Mouse (Mus musculus) midbrain, embryonic 10.5 days (tissue): ENCODE measurements at regions not wholly inside any gene's neighbourhood (a gene's known extent, or its start where the extent isn't known, plus 50 kb on each side); places are given as distances from the start of the nearest gene placed in this dataset.

Source experiments
- DNase-seq: peaks from one replicate; pipeline ENCODE4 v3.0.0-alpha.2; 2017; ENCODE audit warnings: low spot score
- H3K27ac ChIP-seq: fragments of 300-500 bp; sonication (generic); replicated peaks from 2 replicates; pipeline ENCODE4 v1.5.1; 2016; ENCODE audit warnings: mild to moderate bottlenecking
- H3K27me3 ChIP-seq: fragments of 300-500 bp; sonication (generic); 2 replicates; pipeline ENCODE4 v1.6.1; 2016; ENCODE audit warnings: low read depth, mild to moderate bottlenecking; ENCODE audit not compliant: poor library complexity, severe bottlenecking
- H3K36me3 ChIP-seq: fragments of 300-500 bp; sonication (generic); 2 replicates; pipeline ENCODE4 v1.6.1; 2016; ENCODE audit warnings: mild to moderate bottlenecking, moderate library complexity
- H3K4me1 ChIP-seq: fragments of 300-500 bp; sonication (generic); 2 replicates; pipeline ENCODE4 v1.6.1; 2016
- H3K4me3 ChIP-seq: fragments of 300-500 bp; sonication (generic); 2 replicates; pipeline ENCODE4 v1.5.1; 2016; ENCODE audit warnings: mild to moderate bottlenecking, moderate library complexity
- H3K9me3 ChIP-seq: fragments of 300-500 bp; sonication (generic); replicated peaks from 2 replicates; pipeline ENCODE4 v1.6.1; 2016; ENCODE audit warnings: mild to moderate bottlenecking
- WGBS: fragments of 180-500 bp; shearing (Covaris S2); methylation state at CpG from one replicate; pipeline ENCODE4 v1.1.7; 2016; 5-methylcytosine and 5-hydroxymethylcytosine counted together

DNA sequence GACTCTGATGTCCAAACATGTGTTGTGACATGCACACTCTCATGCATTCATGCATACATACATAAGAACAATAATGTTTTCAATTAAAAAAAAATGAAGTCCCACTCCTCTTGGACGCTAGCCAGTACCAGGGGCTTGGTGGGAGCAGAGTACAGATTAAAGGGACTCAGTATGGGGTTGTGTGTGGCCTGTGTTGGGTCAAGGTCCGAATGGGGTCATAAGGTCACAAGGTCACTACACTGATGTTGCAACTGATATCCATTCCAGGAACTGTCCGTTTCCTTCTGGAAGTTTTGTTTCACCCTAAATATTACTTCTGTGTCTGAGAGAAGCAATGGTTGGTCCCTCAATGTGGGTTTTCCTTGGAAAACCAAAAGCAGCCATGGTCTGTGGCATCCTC, 152.0 kb downstream of the Gm19410 start:
- H3K4me3 ChIP-seq = no peak overlapping the region
- H3K27ac ChIP-seq = no peak overlapping the region
- H3K4me1 ChIP-seq = peaks cover 18% of the 10 kb centered on the region
- H3K36me3 ChIP-seq = no peaks in the 10 kb centered on the region
- no peak for DNase-seq
- no peaks in the 10 kb centered on the region for H3K9me3 ChIP-seq
- 58% methylated on average over 3 of the region's 3 CpGs for WGBS
- no peaks in the 10 kb centered on the region for H3K27me3 ChIP-seq

DNA sequence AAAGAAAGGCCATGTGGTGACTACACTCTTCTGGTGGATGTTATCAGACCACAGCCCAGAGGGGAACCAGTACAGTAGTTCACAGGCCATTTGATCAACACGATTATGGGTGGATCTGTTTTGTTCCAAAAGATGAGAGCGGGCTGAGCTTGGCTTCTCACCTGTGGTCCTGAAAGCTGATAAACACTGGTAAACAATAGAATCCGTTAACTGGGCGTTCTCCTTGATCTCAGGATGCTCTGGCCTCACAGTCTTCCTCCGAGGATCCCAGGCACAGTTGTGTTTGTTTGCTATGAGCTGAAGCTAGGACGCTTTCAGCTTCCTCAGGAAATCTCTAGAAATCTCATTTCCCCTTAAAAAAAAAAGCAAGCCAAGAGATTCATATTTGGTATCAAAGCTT, 153.9 kb downstream of the Gm19410 start:
- no peak for DNase-seq
- Histone ChIP-seq H3K9me3 (no peaks in the 10 kb centered on the region), H3K36me3 (no peaks in the 10 kb centered on the region), H3K4me1 (peaks cover 18% of the 10 kb centered on the region), H3K27me3 (no peaks in the 10 kb centered on the region), H3K4me3 (no peak overlapping the region), H3K27ac (peak overlapping the region; percentile 38; the same call in 1 of the 2 replicates)
- 83% methylated on average over 6 of the region's 6 CpGs for WGBS

DNA sequence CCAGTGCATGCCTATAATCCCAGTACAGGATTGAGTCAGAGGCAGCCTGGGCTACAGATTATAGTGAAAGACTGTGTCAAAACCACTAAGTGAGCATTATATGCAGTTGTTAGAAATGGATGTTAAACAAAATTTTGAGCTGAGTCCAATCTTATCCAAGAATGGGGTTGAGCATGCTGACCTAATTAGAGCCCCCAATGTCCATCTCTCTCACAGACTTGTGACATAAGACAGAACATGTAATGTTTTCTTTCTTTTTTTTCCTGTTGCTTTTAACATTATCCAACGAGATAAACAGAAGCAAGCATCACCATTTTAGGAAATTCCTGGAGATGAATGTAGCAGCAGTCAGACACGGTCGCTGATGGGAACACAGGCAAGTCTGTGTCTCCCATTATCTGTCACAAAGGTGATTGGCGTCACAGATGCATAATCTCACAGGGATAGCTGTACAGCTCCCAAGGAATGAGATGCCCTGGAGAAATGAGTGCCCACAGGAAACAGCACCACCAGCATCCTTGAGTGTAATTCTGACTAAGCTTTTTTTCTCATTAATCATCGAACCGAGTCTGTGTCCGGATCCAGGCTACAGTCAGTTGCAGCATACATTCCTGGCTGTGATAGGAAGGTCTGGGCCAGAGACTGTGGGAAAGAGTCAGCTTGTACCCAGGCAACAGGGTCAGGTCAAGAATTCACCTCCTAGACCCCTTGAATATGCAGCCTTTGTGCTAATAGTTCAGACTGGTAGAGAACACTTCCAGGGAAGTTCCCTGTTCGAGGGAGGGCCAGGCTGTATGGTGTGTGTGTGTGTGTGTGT, 154.5 kb downstream of the Gm19410 start:
- WGBS = 43% methylated on average over 8 of the region's 8 CpGs
- Histone ChIP-seq H3K36me3 (no peaks in the 10 kb centered on the region), H3K9me3 (no peaks in the 10 kb centered on the region), H3K4me3 (no peak overlapping the region), H3K27me3 (no peaks in the 10 kb centered on the region), H3K27ac (peak overlapping the region; percentile 38; the same call in 1 of the 2 replicates), H3K4me1 (peaks cover 18% of the 10 kb centered on the region)
- peak; percentile 39 for DNase-seq

DNA sequence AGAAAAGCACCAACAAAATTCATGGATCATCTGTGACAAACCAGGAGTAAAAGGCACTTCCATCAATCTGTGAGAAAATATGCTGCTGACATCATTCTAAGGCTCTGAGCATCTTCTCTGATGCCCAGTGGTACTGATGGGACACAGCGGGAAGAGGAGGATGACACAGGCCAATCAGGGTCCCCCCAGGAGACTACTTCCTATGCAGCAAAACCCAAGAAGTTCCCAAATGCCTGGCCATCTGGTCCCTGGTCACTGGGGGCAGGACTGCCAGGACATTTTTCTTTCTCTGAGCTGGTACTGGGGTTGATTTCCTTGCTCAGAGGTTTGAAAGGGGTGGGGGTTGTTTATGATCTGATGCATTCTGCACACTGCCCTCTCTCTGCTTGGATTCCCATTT, 158.4 kb downstream of the Gm19410 start:
- no peaks in the 10 kb centered on the region for H3K9me3 ChIP-seq
- no peak overlapping the region for H3K4me3 ChIP-seq
- 67% methylated on average over 1 of the region's 1 CpGs for WGBS
- DNase-seq = no peak
- no peaks in the 10 kb centered on the region for H3K36me3 ChIP-seq
- no peak overlapping the region for H3K27ac ChIP-seq
- H3K4me1 ChIP-seq = peaks cover 18% of the 10 kb centered on the region
- H3K27me3 ChIP-seq = no peaks in the 10 kb centered on the region

DNA sequence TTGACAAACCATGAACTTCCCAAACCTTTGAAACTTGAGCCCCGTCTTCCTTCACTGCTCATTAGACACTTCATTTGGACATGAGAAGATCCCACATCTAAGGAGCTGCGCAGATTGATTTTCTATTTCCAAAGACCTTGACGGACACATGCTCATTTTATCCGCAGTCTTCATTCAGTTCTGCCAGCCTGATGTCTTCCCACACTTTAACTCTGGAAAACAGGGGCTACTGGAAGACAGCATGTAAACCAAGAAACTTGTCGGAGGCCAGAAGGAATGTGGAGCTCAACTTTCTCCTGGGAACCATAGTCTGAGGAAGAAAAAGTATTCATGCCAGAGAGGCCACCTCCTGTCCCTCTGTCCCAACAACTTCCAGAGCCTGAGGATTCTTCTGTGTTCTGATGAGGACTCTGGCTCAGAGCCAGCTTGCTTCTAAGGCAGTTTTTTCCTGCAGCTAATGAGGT, 161.8 kb downstream of the Gm19410 start:
- Histone ChIP-seq H3K27me3 (no peaks in the 10 kb centered on the region), H3K9me3 (no peaks in the 10 kb centered on the region), H3K4me1 (no peaks in the 10 kb centered on the region), H3K36me3 (no peaks in the 10 kb centered on the region), H3K4me3 (no peak overlapping the region), H3K27ac (no peak overlapping the region)
- DNase-seq = no peak
- 81% methylated on average over 5 of the region's 5 CpGs for WGBS

DNA sequence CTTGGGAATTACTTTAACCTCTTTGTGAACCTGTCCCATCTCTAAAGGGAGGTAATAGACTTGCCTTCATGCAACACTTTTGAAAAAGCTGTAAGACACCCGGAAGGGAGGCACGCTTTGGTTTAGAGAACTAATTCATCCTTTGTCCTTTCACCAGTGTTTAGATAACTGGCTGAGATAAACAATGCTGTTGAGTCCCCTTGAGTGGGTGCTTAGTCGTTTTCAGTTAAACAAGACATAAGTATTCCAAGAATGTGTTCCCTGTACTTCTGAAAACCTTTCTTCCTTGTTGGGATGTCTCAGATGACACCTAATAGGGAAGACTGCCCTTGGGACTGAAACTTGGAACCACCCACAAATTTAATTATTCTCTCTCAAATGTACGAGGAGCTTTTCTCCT, 164.7 kb downstream of the Gm19410 start:
- Histone ChIP-seq H3K27me3 (no peaks in the 10 kb centered on the region), H3K4me1 (peaks cover 13% of the 10 kb centered on the region), H3K9me3 (no peaks in the 10 kb centered on the region), H3K27ac (no peak overlapping the region), H3K4me3 (no peak overlapping the region), H3K36me3 (no peaks in the 10 kb centered on the region)
- DNase-seq = no peak
- WGBS = 61% methylated on average over 4 of the region's 4 CpGs

DNA sequence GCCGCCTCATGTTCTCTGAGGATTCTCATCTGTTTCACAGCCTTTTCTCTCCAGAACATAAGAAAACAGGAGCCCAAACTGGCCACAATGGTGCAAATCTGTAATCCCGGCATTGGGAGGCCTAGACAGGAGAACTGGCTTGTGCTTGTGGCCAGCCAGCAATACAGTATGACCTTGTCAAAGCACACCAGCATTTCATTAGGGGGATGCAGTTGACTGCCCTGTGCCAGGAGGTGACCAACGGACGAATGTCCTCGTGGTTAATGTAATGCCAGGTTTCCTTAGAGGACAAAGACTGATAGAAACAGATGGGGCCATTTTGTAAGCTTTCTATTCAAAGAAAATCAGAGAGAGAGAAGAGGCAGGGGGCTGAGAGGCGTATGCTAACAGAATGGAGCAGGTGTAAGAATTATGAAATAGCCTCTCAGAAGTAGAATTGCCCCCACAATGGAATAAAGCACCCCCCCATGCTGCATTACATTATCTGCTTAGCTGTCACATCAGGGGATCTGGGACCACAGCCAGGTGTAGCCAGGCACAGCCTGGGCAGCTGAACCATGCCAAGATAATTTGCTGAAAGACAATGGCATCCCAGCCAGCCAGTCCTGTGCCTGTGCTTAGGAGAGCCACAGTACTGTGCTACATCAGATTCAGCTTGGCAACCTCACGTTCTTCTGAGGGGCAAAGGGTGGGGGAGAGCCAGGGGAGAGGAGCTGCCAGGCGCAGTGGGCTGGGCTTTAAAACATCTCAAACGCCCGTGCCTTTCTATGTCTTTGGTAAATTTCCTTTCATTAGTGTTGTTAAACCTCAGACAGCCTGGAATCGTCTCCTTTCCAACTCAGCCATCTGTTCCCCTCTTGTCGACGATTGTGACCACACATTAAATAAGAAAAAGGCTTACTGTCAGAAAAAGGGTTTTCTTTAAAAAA, 167.9 kb downstream of the Gm19410 start:
- H3K9me3 ChIP-seq = no peaks in the 10 kb centered on the region
- no peaks in the 10 kb centered on the region for H3K27me3 ChIP-seq
- no peak for DNase-seq
- no peak overlapping the region for H3K4me3 ChIP-seq
- 63% methylated on average over 13 of the region's 13 CpGs for WGBS
- H3K4me1 ChIP-seq = peaks cover 13% of the 10 kb centered on the region
- H3K36me3 ChIP-seq = no peaks in the 10 kb centered on the region
- H3K27ac ChIP-seq = peak overlapping the region; percentile 60

DNA sequence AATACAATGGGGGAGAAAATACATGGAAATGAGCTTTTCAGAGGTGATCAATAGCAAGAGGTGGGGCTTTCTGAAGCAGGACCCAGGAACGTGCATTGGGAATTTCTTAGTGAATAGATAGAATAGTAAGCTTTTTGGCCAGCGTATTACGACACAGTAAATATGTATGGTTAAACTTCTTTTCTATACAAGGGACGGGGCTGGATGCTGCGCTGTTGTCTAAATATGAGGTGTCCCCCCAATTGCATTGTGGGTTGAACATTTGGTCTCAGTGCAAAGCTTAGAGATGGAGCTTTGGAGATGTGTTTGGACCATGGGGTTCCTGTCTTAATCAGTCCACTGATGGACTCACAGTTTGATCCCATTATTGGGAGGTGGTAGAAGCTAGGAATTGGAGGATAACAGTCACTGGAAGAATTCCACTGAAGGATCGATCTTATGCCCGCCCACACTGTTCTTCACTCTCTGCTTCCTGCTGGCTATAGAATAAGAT, 168.6 kb downstream of the Gm19410 start:
- no peak for DNase-seq
- Histone ChIP-seq H3K4me3 (no peak overlapping the region), H3K9me3 (no peaks in the 10 kb centered on the region), H3K4me1 (peaks cover 13% of the 10 kb centered on the region), H3K36me3 (no peaks in the 10 kb centered on the region), H3K27ac (0 out of 2 replicates have a peak overlapping the region, but pooled peaks have one; percentile 60), H3K27me3 (no peaks in the 10 kb centered on the region)
- WGBS = 86% methylated on average over 7 of the region's 7 CpGs

DNA sequence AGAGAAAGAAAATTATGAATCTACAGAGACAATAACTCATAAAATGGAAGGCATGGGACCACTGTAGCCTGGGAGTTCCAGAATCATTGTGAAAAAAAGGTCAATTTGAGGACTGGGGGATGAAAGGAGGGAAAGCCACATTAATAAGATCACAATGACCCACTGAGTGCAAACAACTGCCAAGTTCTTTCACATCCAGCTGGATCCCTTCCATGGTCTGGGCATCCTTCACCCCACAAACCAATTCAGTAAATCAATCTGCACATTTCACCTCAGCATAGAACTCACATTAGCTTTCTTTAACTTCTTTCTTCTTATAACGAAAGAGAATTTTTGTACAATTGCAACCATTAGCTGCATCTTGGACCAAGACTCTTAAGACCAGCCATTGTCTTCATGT, 169.4 kb downstream of the Gm19410 start:
- Histone ChIP-seq H3K27me3 (no peaks in the 10 kb centered on the region), H3K9me3 (no peaks in the 10 kb centered on the region), H3K27ac (no peak overlapping the region), H3K4me1 (peaks cover 13% of the 10 kb centered on the region), H3K4me3 (no peak overlapping the region), H3K36me3 (no peaks in the 10 kb centered on the region)
- no peak for DNase-seq
- 94% methylated on average over 1 of the region's 1 CpGs for WGBS

DNA sequence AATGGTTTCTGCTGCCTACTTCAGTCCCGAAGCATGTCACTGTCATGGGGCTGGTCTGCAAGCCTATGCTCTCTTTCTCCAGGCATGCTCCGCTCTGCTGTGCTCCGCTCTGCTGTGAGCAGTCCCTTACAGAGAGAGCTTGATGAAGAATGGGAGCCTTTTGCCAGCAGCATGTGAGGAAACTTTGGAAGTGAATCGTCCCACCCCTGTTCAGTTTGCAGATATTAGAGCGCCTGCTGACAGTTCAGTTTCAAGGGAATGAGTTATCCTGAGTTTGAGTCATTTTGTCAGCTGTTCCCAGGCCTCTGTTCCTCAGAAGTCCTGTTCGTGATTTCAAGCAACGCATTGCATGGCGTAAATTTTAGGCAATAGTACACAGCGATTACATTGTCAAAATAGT, 173.6 kb downstream of the Gm19410 start:
- Histone ChIP-seq H3K36me3 (no peaks in the 10 kb centered on the region), H3K27me3 (no peaks in the 10 kb centered on the region), H3K4me3 (no peak overlapping the region), H3K27ac (no peak overlapping the region), H3K4me1 (peaks cover 1% of the 10 kb centered on the region; the same call in 1 of the 2 replicates), H3K9me3 (no peaks in the 10 kb centered on the region)
- no peak for DNase-seq
- 95% methylated on average over 9 of the region's 9 CpGs for WGBS

DNA sequence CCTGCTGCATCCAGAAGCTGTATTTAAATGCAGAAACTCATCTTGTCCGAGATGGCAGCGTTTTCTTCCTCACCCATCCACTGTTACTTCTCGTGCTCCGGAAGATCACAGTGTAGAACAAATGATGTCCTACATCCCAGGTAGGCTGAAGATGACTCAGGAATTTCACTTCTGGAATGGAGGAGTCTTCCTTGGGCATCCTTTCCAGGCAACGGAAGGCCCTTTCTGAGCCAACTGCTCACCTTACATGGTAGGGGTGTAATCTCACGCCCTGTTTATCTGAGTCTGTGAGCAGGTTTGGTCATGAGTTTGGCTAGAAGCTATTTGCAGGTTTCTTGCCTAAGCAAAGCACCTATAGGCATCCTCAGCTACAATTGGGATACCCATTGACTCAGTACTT, 176.9 kb downstream of the Gm19410 start:
- H3K27ac ChIP-seq = no peak overlapping the region
- WGBS = 93% methylated on average over 6 of the region's 6 CpGs
- H3K9me3 ChIP-seq = no peaks in the 10 kb centered on the region
- H3K4me1 ChIP-seq = peaks cover 4% of the 10 kb centered on the region; the same call in 1 of the 2 replicates
- H3K4me3 ChIP-seq = no peak overlapping the region
- no peak for DNase-seq
- no peaks in the 10 kb centered on the region for H3K36me3 ChIP-seq
- H3K27me3 ChIP-seq = no peaks in the 10 kb centered on the region

DNA sequence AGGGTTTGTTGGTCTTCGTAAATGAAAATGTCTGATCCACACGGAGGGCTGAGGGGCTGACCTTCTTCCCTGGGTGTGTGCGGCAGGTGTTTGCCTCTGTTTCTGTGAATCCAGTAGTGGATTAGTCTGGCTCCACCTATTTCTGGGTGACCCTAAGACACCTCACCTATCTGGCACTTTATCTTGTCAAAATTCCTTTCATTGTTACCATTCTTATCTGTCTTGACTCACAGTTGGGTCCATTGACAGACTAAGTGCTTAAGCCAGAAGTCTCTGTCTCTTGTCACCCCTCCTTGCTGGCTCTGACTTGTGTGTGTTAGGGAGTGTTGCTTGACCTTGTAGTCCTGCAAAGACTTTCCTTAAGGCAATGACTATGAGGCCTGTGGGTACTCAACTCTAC, 178.1 kb downstream of the Gm19410 start:
- no peaks in the 10 kb centered on the region for H3K36me3 ChIP-seq
- no peak overlapping the region for H3K27ac ChIP-seq
- H3K9me3 ChIP-seq = no peaks in the 10 kb centered on the region
- DNase-seq = no peak
- H3K4me1 ChIP-seq = peaks cover 4% of the 10 kb centered on the region; the same call in 1 of the 2 replicates
- WGBS = 78% methylated on average over 3 of the region's 3 CpGs
- no peak overlapping the region for H3K4me3 ChIP-seq
- H3K27me3 ChIP-seq = no peaks in the 10 kb centered on the region
